Mouse (Mus musculus): Measurements from ENCODE around the gene Zcchc14.

DNA sequence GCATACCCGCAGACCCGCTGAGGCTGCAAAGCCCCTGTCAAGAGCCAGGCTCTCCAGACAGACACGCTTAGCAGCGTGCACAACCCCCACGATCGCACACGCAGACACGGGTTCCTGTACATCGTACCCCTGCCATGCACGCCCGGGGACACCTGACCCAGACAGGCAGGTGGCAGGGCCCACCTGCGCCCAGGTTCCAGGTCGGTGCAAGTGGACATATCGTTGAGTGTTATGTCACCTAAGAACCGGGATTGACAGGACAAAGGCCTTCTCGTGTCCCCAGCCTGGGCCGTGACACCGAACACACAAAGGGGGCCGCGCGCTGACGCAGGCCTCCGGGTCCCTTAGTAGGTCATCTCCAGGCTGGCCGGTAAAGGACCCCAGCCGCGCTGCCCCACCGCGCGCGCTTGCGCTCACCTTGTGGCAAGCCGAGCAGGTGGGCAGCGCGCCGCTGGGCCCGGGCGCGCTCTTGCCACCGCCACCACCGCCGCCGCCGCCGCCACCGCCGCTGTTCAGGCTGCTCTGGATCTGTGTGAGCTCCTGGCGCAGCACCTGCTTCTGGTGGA is 1.3 kb downstream of the Zcchc14 start:
- TF ChIP-seq CTCF (IDR thresholded peaks at IDR 0.05; ENCODE audit: borderline replicate concordance, insufficient read depth, low read depth, low read length) (no peak), POLR2A (IDR thresholded peaks at IDR 0.05; ENCODE audit: borderline replicate concordance, insufficient read depth, low read length) (no peak)
